Mouse (Mus musculus) embryonic facial prominence, embryonic 15.5 days (tissue): Measurements from ENCODE around the gene Aprt. TPM values are rescaled to one million over a fixed set of nuclear protein-coding genes. Genes with fewer than 3 reads are reported as not detected.

Source experiments
- ATAC-seq: fragments of 200-750 bp; cut with Nextera tagmentation; 2 replicates; pipeline ENCODE4 v1.8.0; 2017; ENCODE audit warnings: low read depth, moderate TSS enrichment; ENCODE audit not compliant: insufficient number of reproducible peaks, low FRiP score, low TSS enrichment
- H3K27ac ChIP-seq: fragments of 300-500 bp; sonication (generic); replicated peaks from 2 replicates; pipeline ENCODE4 v1.5.1; 2015; ENCODE audit warnings: mild to moderate bottlenecking, inconsistent platforms
- H3K27me3 ChIP-seq: fragments of 300-500 bp; sonication (generic); 2 replicates; pipeline ENCODE4 v1.6.1; 2015; ENCODE audit warnings: inconsistent platforms
- H3K36me3 ChIP-seq: fragments of 300-500 bp; sonication (generic); 2 replicates; pipeline ENCODE4 v1.6.1; 2015; ENCODE audit warnings: mild to moderate bottlenecking, inconsistent platforms
- H3K4me1 ChIP-seq: fragments of 300-500 bp; sonication (generic); 2 replicates; pipeline ENCODE4 v1.6.1; 2015; ENCODE audit warnings: inconsistent platforms
- H3K4me2 ChIP-seq: fragments of 300-500 bp; sonication (generic); replicated peaks from 2 replicates; pipeline ENCODE4 v1.6.1; 2015; ENCODE audit warnings: mild to moderate bottlenecking, inconsistent platforms
- H3K4me3 ChIP-seq: fragments of 300-500 bp; sonication (generic); replicated peaks from 2 replicates; pipeline ENCODE4 v1.5.1; 2015; ENCODE audit warnings: mild to moderate bottlenecking, inconsistent platforms
- H3K9ac ChIP-seq: fragments of 300-500 bp; sonication (generic); 2 replicates; pipeline ENCODE4 v1.6.1; 2015; ENCODE audit warnings: inconsistent platforms
- H3K9me3 ChIP-seq: fragments of 300-500 bp; sonication (generic); replicated peaks from 2 replicates; pipeline ENCODE4 v1.6.1; 2016; ENCODE audit warnings: inconsistent platforms
- WGBS: fragments of 180-500 bp; shearing (Covaris S2); methylation state at CpG from one replicate; pipeline ENCODE4 v1.1.7; 2015; 5-methylcytosine and 5-hydroxymethylcytosine counted together
- polyA plus RNA-seq: library from polyadenylated mRNA; unstranded; fragments of >200 nt; fragmentation: Nextera tagmentation; extraction: Ambion mirVana; gene quantifications from 2 replicates; pipeline ENCODE4 v1.2.1, GENCODE M21; 2015

The Aprt gene
- polyA plus RNA-seq, 1 experiment from 2014 or later = 298 TPM

GRCm38 (mm10) chr8:122572751-122573150 is 4.0 kb downstream of the Aprt start:
- WGBS = 90% methylated on average over 3 of the region's 3 CpGs

GRCm38 (mm10) chr8:122571750-122572267 is 4.9 kb downstream of the Aprt start:
- no peak overlapping the region for H3K4me3 ChIP-seq
- no peak overlapping the region for H3K9ac ChIP-seq
- H3K9me3 ChIP-seq = no peaks in the 10 kb centered on the region
- no peak overlapping the region for H3K4me2 ChIP-seq
- H3K27me3 ChIP-seq = no peaks in the 10 kb centered on the region
- peaks cover 51% of the 10 kb centered on the region for H3K36me3 ChIP-seq
- 90% methylated on average over 17 of the region's 17 CpGs for WGBS
- no peak for ATAC-seq
- no peak overlapping the region for H3K27ac ChIP-seq
- peaks cover 39% of the 10 kb centered on the region for H3K4me1 ChIP-seq

More at GRCm38 (mm10) chr8:122572751-122573150, 4.0 kb downstream of the Aprt start:
- Histone ChIP-seq H3K27me3 (no peaks in the 10 kb centered on the region), H3K4me2 (no peak overlapping the region), H3K9ac (no peak overlapping the region), H3K27ac (no peak overlapping the region; the same call in 1 of the 2 replicates), H3K4me1 (peaks cover 39% of the 10 kb centered on the region), H3K4me3 (no peak overlapping the region), H3K36me3 (peaks cover 51% of the 10 kb centered on the region), H3K9me3 (no peaks in the 10 kb centered on the region)
- ATAC-seq = no peak

DNA sequence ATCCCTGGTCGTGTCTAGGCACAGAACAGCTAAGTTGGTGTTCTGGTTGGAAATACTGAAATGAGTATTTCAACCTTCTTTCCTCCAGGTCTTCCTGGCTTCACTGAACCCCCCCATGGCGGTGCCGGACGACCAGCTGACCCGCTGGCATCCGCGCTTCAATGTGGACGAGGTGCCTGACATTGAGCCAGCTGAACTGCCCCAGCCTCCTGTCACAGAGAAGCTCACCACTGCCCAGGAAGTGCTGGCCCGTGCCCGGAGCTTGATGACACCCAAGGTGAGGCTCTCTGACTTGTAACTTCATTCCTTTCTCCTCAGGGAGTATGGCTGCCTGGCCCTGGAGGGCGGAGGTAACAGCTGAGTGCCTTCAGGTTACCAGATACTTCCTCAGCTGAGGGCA is 5.6 kb downstream of the Aprt start:
- ATAC-seq = no peak
- H3K4me3 ChIP-seq = no peak overlapping the region
- H3K9ac ChIP-seq = no peak overlapping the region
- H3K27ac ChIP-seq = no peak overlapping the region
- H3K4me1 ChIP-seq = peaks cover 42% of the 10 kb centered on the region
- H3K9me3 ChIP-seq = no peaks in the 10 kb centered on the region
- 90% methylated on average over 11 of the region's 11 CpGs for WGBS
- no peaks in the 10 kb centered on the region for H3K27me3 ChIP-seq
- H3K36me3 ChIP-seq = peaks cover 51% of the 10 kb centered on the region
- no peak overlapping the region for H3K4me2 ChIP-seq

DNA sequence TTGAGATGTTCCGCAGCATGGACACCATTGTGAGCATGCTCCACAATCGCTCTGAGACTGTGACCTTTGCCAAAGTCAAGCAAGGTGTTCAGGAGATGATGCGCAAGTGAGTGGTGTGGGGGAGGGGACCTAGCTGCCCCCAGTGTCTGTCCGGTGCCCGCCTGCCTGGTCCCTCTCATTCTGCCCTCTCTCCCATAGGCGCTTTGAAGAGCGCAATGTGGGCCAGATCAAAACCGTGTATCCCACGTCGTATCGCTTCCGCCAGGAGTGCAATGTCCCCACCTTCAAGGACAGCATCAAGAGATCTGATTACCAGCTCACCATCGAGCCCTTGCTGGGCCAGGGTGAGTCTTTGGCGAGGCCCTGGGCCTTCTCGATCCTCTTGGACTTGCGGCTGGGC is 6.7 kb downstream of the Aprt start:
- H3K4me3 ChIP-seq = no peak overlapping the region
- H3K27me3 ChIP-seq = no peaks in the 10 kb centered on the region
- no peak for ATAC-seq
- H3K27ac ChIP-seq = no peak overlapping the region
- WGBS = 92% methylated on average over 16 of the region's 16 CpGs
- no peak overlapping the region for H3K9ac ChIP-seq
- H3K4me2 ChIP-seq = no peak overlapping the region
- peaks cover 31% of the 10 kb centered on the region for H3K4me1 ChIP-seq
- H3K9me3 ChIP-seq = no peaks in the 10 kb centered on the region
- H3K36me3 ChIP-seq = peaks cover 51% of the 10 kb centered on the region

DNA sequence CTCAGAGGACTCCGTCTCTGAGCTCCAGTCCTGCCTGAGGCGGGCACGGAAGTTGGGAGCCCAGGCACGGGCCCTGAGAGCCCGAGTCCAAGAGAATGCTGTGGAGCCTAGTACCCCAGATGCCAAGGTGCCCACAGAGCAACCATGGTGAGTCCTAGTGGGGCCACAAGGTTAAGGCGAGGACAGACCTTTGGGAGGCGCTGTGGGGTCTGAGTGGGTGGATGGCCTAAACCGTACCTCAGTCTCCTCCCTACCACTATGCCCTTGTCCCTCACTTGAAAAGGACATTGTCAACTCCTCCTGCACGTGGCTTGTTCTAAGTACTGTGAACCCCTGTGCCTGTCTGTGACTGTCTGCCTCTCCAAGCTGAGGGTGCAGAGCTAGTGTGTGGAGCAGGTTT is 7.4 kb downstream of the Aprt start:
- Histone ChIP-seq H3K4me3 (peak overlapping the region; percentile 88), H3K27me3 (no peaks in the 10 kb centered on the region), H3K36me3 (peaks cover 48% of the 10 kb centered on the region), H3K4me2 (peak overlapping the region; percentile 75), H3K9ac (peak overlapping the region; percentile 28), H3K4me1 (peaks cover 24% of the 10 kb centered on the region), H3K9me3 (no peaks in the 10 kb centered on the region), H3K27ac (0 out of 2 replicates have a peak overlapping the region, but pooled peaks have one; percentile 7)
- WGBS = 58% methylated on average over 9 of the region's 9 CpGs
- ATAC-seq = no peak

GRCm38 (mm10) chr8:122568881-122569309 is 7.8 kb downstream of the Aprt start:
- WGBS = 12% methylated on average over 10 of the region's 10 CpGs

GRCm38 (mm10) chr8:122568109-122568504 is 8.6 kb downstream of the Aprt start:
- peak; percentile 7; the same call in 1 of the 2 replicates for ATAC-seq
- H3K36me3 ChIP-seq = peaks cover 39% of the 10 kb centered on the region
- WGBS = under 1% methylated on average over 34 of the region's 34 CpGs
- H3K4me1 ChIP-seq = peaks cover 24% of the 10 kb centered on the region
- peak overlapping the region; percentile 75 for H3K4me2 ChIP-seq
- no peaks in the 10 kb centered on the region for H3K27me3 ChIP-seq
- H3K9ac ChIP-seq = peak overlapping the region; percentile 85
- H3K27ac ChIP-seq = peak overlapping the region; percentile 96
- H3K4me3 ChIP-seq = peak overlapping the region; percentile 88
- H3K9me3 ChIP-seq = no peaks in the 10 kb centered on the region

More at GRCm38 (mm10) chr8:122568881-122569309, 7.8 kb downstream of the Aprt start:
- Histone ChIP-seq H3K36me3 (peaks cover 44% of the 10 kb centered on the region), H3K9ac (peak overlapping the region; percentile 28), H3K4me3 (peak overlapping the region; percentile 88), H3K4me2 (peak overlapping the region; percentile 75), H3K27ac (0 out of 2 replicates have a peak overlapping the region, but pooled peaks have one; percentile 7), H3K27me3 (no peaks in the 10 kb centered on the region), H3K4me1 (peaks cover 24% of the 10 kb centered on the region), H3K9me3 (no peaks in the 10 kb centered on the region)
- no peak for ATAC-seq

DNA sequence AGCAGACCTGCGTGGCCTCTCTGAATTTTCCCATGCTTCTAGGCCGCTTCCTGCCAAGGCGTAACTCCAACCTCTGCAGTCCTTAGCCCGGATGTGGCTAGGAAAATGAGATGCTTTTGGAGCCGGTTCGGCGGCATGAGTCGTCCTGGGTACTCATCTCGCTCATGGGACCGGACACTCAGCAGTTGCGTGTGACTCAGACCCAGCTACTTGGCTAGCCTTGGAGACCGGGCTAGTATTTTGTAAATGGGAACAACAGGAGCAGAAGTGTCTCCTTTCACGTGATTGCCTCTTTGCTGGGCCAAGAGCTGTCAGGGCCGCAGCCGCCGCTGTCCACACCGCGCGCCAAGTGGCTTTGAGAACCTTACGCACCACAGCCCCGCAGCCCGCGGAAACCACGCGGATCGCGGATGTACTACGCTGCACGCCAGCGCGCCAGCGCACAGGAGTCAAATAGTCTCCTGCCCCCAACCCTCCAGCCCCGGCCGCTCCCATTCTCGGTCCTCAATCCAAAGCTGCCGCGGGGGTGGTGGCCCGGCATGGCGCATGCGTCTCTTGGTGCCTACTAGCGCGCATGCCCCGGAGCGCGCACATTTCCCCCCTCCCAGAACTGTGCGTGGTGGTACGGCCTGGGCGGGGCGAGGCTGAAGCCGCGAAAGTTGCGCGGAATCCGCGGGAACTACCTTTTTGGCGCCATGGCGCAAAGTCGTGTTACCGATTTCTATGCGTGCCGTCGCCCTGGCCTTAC is 9.2 kb downstream of the Aprt start, which contains the start of gene Cdt1:
Gene Cdt1, plus strand, starts transcription at position 655 of the 748 bp plus-strand sequence.
- H3K27me3 ChIP-seq = no peaks in the 10 kb centered on the region
- peak within 1 kb of the TSS; percentile 96 for H3K27ac ChIP-seq
- peaks cover 33% of the 10 kb centered on the region for H3K36me3 ChIP-seq
- peak; percentile 96 for ATAC-seq
- under 1% methylated on average over 62 of the region's 62 CpGs for WGBS
- peak within 1 kb of the TSS; percentile 75 for H3K4me2 ChIP-seq
- peak within 1 kb of the TSS; percentile 85 for H3K9ac ChIP-seq
- H3K4me1 ChIP-seq = peaks cover 24% of the 10 kb centered on the region
- H3K4me3 ChIP-seq = peak within 1 kb of the TSS; percentile 88
- H3K9me3 ChIP-seq = no peaks in the 10 kb centered on the region

GRCm38 (mm10) chr8:122566766-122567165 is 9.9 kb downstream of the Aprt start:
- WGBS = 22% methylated on average over 6 of the region's 6 CpGs
- H3K4me2 ChIP-seq = peak overlapping the region; percentile 75
- H3K9ac ChIP-seq = 0 out of 2 replicates have a peak overlapping the region, but pooled peaks have one; percentile 85
- no peak for ATAC-seq
- H3K27ac ChIP-seq = peak overlapping the region; percentile 96
- peak overlapping the region; percentile 88 for H3K4me3 ChIP-seq
- peaks cover 24% of the 10 kb centered on the region for H3K4me1 ChIP-seq
- H3K9me3 ChIP-seq = no peaks in the 10 kb centered on the region
- no peaks in the 10 kb centered on the region for H3K27me3 ChIP-seq
- H3K36me3 ChIP-seq = peaks cover 25% of the 10 kb centered on the region

- Histone ChIP-seq H3K4me1 (peaks cover 22% of the 10 kb centered on the region), H3K4me3 (no peak overlapping the region), H3K27me3 (no peaks in the 10 kb centered on the region), H3K36me3 (peaks cover 4% of the 10 kb centered on the region), H3K9me3 (no peaks in the 10 kb centered on the region), H3K9ac (no peak overlapping the region), H3K4me2 (no peak overlapping the region), H3K27ac (0 out of 2 replicates have a peak overlapping the region, but pooled peaks have one; percentile 17)
- WGBS = 76% methylated on average over 25 of the region's 25 CpGs
- no peak for ATAC-seq
These were observed 12.1 kb downstream of the Aprt start for GRCm38 (mm10) chr8:122564363-122565352.
